Mouse (Mus musculus) liver, adult 2 months (tissue): Measurements from ENCODE around the gene Irx2. TPM values are rescaled to one million over a fixed set of nuclear protein-coding genes. Genes with fewer than 3 reads are reported as not detected.
A peak's percentile ranks its signal among the peaks of the same experiment; 100 is the strongest.

Experiments
- DNase-seq: peaks from one replicate; pipeline ENCODE4 v3.0.0-alpha.2; 2011; ENCODE audit warnings: low read depth, low spot score; ENCODE audit errors: extremely low read depth
- H3K27ac ChIP-seq: fragments of 200-500 bp; replicated peaks from 2 replicates; pipeline ENCODE4 v1.5.1; 2012; ENCODE audit warnings: low read depth, mild to moderate bottlenecking, control low read depth, inconsistent platforms, low read length; ENCODE audit not compliant: insufficient read depth
- H3K27me3 ChIP-seq: fragments of 200-500 bp; 2 replicates; pipeline ENCODE4 v1.6.1; 2012; ENCODE audit warnings: mild to moderate bottlenecking, moderate library complexity, low read length, inconsistent platforms; ENCODE audit not compliant: control insufficient read depth, insufficient read depth
- H3K36me3 ChIP-seq: fragments of 200-500 bp; 2 replicates; pipeline ENCODE4 v1.6.1; 2012; ENCODE audit warnings: low read length, inconsistent platforms; ENCODE audit not compliant: control insufficient read depth, insufficient read depth
- H3K4me1 ChIP-seq: fragments of 200-500 bp; 2 replicates; pipeline ENCODE4 v1.6.1; 2011; ENCODE audit warnings: low read length; ENCODE audit not compliant: control insufficient read depth, insufficient read depth
- H3K4me3 ChIP-seq: fragments of 200-500 bp; 2 replicates; pipeline ENCODE4 v1.5.1; 2011; ENCODE audit warnings: low read depth, mild to moderate bottlenecking, control low read depth, low read length, moderate library complexity; ENCODE audit not compliant: insufficient read depth
- H3K79me2 ChIP-seq: fragments of 200-500 bp; 2 replicates; pipeline ENCODE4 v1.6.1; 2012; ENCODE audit warnings: inconsistent platforms, mild to moderate bottlenecking, low read length, moderate library complexity; ENCODE audit not compliant: control insufficient read depth, insufficient read depth
- H3K9ac ChIP-seq: fragments of 200-500 bp; 2 replicates; pipeline ENCODE4 v1.6.1; 2012; ENCODE audit warnings: low read depth, mild to moderate bottlenecking, control low read depth, inconsistent platforms, low read length
- CTCF ChIP-seq: fragments of 200-500 bp; IDR thresholded peaks from 2 replicates; pipeline ENCODE4 v1.5.1; 2011; ENCODE audit warnings: low read depth, low read length, control low read depth
- POLR2A ChIP-seq: fragments of 200-500 bp; IDR thresholded peaks from 2 replicates; pipeline ENCODE4 v1.6.1; 2011; ENCODE audit warnings: low read length, control low read depth; ENCODE audit not compliant: insufficient read depth; ENCODE audit errors: extremely low read depth
- whole genome bisulfite sequencing: fragments of 180-500 bp; shearing (Covaris S2); methylation state at CpG from one replicate; pipeline ENCODE4 v1.1.7; 2018; 5-methylcytosine and 5-hydroxymethylcytosine counted together
- polyA plus RNA-seq: library from polyadenylated mRNA; depleted of rRNA; stranded (reverse); fragments of >200 nt; gene quantifications from 2 replicates; pipeline ENCODE4 v1.2.3, GENCODE M21; 2012
- total RNA-seq: library from RNA; depleted of rRNA; stranded (reverse); fragments of >200 nt; gene quantifications from 2 replicates; pipeline ENCODE4 v1.2.3, GENCODE M21; 2014

Irx2 gene
- total and polyA plus RNA-seq, 2 experiments: not detected

GRCm38 (mm10) chr13:72608706-72609105, 19.9 kb upstream of the Irx2 start:
- Histone ChIP-seq H3K27ac (no peak overlapping the region), H3K9ac (no peak overlapping the region), H3K4me3 (no peak overlapping the region), H3K79me2 (no peaks in the 10 kb centered on the region), H3K36me3 (no peaks in the 10 kb centered on the region), H3K27me3 (no peaks in the 10 kb centered on the region; the same call in 1 of the 2 replicates), H3K4me1 (no peaks in the 10 kb centered on the region)
- WGBS: 65% methylated on average over 16 of the region's 16 CpGs
- TF ChIP-seq CTCF: 0 out of 2 replicates have a peak, but pooled peaks have one; percentile 13
- no peak for TF ChIP-seq POLR2A
- DNase-seq: no peak

GRCm38 (mm10) chr13:72610277-72610676, 18.3 kb upstream of the Irx2 start:
- no peak overlapping the region for H3K27ac ChIP-seq
- no peak overlapping the region for H3K9ac ChIP-seq
- TF ChIP-seq POLR2A (no peak), CTCF (no peak)
- no peaks in the 10 kb centered on the region for H3K79me2 ChIP-seq
- H3K27me3 ChIP-seq: no peaks in the 10 kb centered on the region; the same call in 1 of the 2 replicates
- no peak overlapping the region for H3K4me3 ChIP-seq
- no peaks in the 10 kb centered on the region for H3K36me3 ChIP-seq
- H3K4me1 ChIP-seq: no peaks in the 10 kb centered on the region
- 35% methylated on average over 2 of the region's 2 CpGs for WGBS
- DNase-seq: no peak

- H3K27ac ChIP-seq: no peak overlapping the region
- peaks cover 28% of the 10 kb centered on the region for H3K27me3 ChIP-seq
- H3K36me3 ChIP-seq: no peaks in the 10 kb centered on the region
- 2% methylated on average over 46 of the region's 46 CpGs for WGBS
- H3K79me2 ChIP-seq: no peaks in the 10 kb centered on the region
- H3K4me1 ChIP-seq: 0 out of 2 replicates have a peak, but pooled peaks cover 3% of the 10 kb centered on the region
- H3K4me3 ChIP-seq: peak overlapping the region; percentile 41; the same call in 1 of the 2 replicates
- no peak overlapping the region for H3K9ac ChIP-seq
- TF ChIP-seq CTCF: no peak
- TF ChIP-seq POLR2A: no peak
- DNase-seq: no peak
These were observed 4.4 kb upstream of the Irx2 start for GRCm38 (mm10) chr13:72623926-72624846.

- peaks cover 30% of the 10 kb centered on the region for H3K27me3 ChIP-seq
- WGBS: 6% methylated on average over 6 of the region's 6 CpGs
- no peaks in the 10 kb centered on the region for H3K79me2 ChIP-seq
- TF ChIP-seq POLR2A (no peak), CTCF (no peak)
- H3K9ac ChIP-seq: no peak overlapping the region
- DNase-seq: peak; percentile 17
- 0 out of 2 replicates have a peak, but pooled peaks cover 3% of the 10 kb centered on the region for H3K4me1 ChIP-seq
- H3K27ac ChIP-seq: no peak overlapping the region
- H3K36me3 ChIP-seq: no peaks in the 10 kb centered on the region
- 0 out of 2 replicates have a peak overlapping the region, but pooled peaks have one; percentile 41 for H3K4me3 ChIP-seq
These were observed 3.8 kb upstream of the Irx2 start for GRCm38 (mm10) chr13:72624847-72625170.

- Histone ChIP-seq H3K27me3 (peaks cover 32% of the 10 kb centered on the region), H3K27ac (no peak overlapping the region), H3K79me2 (no peaks in the 10 kb centered on the region), H3K4me1 (0 out of 2 replicates have a peak, but pooled peaks cover 3% of the 10 kb centered on the region), H3K36me3 (no peaks in the 10 kb centered on the region), H3K4me3 (no peak overlapping the region; the same call in 1 of the 2 replicates), H3K9ac (no peak overlapping the region)
- DNase-seq: no peak
- TF ChIP-seq CTCF (peak; percentile 23; the same call in 1 of the 2 replicates), POLR2A (no peak)
- WGBS: 11% methylated on average over 28 of the region's 28 CpGs
These were observed 3.2 kb upstream of the Irx2 start for GRCm38 (mm10) chr13:72625236-72625950.
